Mouse (Mus musculus) cortical plate, adult 2 months (tissue): ENCODE data around the gene Avpr1b. TPM values are rescaled to one million over a fixed set of nuclear protein-coding genes. Genes with fewer than 3 reads are reported as not detected.
A peak's percentile ranks its signal among the peaks of the same experiment; 100 is the strongest.

ENCODE experiments used
- H3K27ac ChIP-seq: fragments of 200-500 bp; 2 replicates; pipeline ENCODE4 v1.5.1; 2012; ENCODE audit warnings: low read length, control low read depth, inconsistent platforms; ENCODE audit not compliant: insufficient read depth
- H3K4me1 ChIP-seq: fragments of 200-500 bp; 2 replicates; pipeline ENCODE4 v1.6.1; 2011; ENCODE audit warnings: low read length; ENCODE audit not compliant: control insufficient read depth, insufficient read depth
- H3K4me3 ChIP-seq: fragments of 200-500 bp; 2 replicates; pipeline ENCODE4 v1.5.1; 2011; ENCODE audit warnings: mild to moderate bottlenecking, low read length, control low read depth; ENCODE audit not compliant: insufficient read depth
- CTCF ChIP-seq: fragments of 200-500 bp; IDR thresholded peaks from 2 replicates; pipeline ENCODE4 v1.5.1; 2011; ENCODE audit warnings: mild to moderate bottlenecking, control low read depth, low read length; ENCODE audit not compliant: insufficient read depth; ENCODE audit errors: extremely low read depth
- POLR2A ChIP-seq: fragments of 200-500 bp; IDR thresholded peaks from 2 replicates; pipeline ENCODE4 v1.6.1; 2011; ENCODE audit warnings: mild to moderate bottlenecking, low read length, control low read depth; ENCODE audit not compliant: insufficient read depth; ENCODE audit errors: extremely low read depth
- polyA plus RNA-seq: library from polyadenylated mRNA; depleted of rRNA; stranded (reverse); fragments of >200 nt; gene quantifications from 2 replicates; pipeline ENCODE4 v1.2.3, GENCODE M21; 2012

Gene Avpr1b
- polyA plus RNA-seq, 1 experiment = not detected

- TF ChIP-seq CTCF (no peak), POLR2A (no peak)
- Histone ChIP-seq H3K27ac (no peak overlapping the region), H3K4me1 (peaks cover 1% of the 10 kb centered on the region; the same call in 1 of the 2 replicates)
Observed at GRCm38 (mm10) chr1:131578943-131579680, 19.9 kb upstream of the Avpr1b start.

GRCm38 (mm10) chr1:131580389-131580788 lies 18.6 kb upstream of the Avpr1b start:
- Histone ChIP-seq H3K4me1 (peaks cover 1% of the 10 kb centered on the region; the same call in 1 of the 2 replicates), H3K4me3 (no peak overlapping the region), H3K27ac (no peak overlapping the region)
- no peak for TF ChIP-seq POLR2A
- TF ChIP-seq CTCF = no peak

More at GRCm38 (mm10) chr1:131578943-131579680, 19.9 kb upstream of the Avpr1b start:
- H3K4me3 ChIP-seq = no peak overlapping the region

DNA sequence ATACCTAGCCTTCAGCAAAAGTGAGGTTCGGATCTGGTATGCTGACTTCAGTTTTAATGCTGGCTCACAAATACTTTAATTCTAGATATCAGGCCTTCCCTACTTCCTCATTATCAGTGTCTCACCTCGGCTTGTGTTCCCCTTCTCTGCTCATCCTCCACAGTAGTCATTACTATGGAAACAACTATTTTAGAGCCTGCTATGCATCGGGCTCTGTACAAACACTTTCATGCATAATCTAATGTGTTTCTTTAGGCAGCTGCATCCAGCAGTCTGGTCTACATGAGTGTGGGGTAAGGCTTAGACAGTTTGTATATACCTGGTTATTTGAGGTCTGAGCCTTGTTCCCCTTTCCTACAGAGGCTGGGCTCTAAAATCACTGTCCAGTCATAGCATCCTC lies 15.4 kb upstream of the Avpr1b start:
- Histone ChIP-seq H3K27ac (no peak overlapping the region), H3K4me3 (no peak overlapping the region), H3K4me1 (peaks cover 1% of the 10 kb centered on the region; the same call in 1 of the 2 replicates)
- no peak for TF ChIP-seq POLR2A
- no peak for TF ChIP-seq CTCF

- H3K4me3 ChIP-seq = no peak overlapping the region
- TF ChIP-seq CTCF (no peak), POLR2A (no peak)
- no peak overlapping the region for H3K27ac ChIP-seq
- peaks cover 1% of the 10 kb centered on the region; the same call in 1 of the 2 replicates for H3K4me1 ChIP-seq
Observed at GRCm38 (mm10) chr1:131586836-131587235, 12.2 kb upstream of the Avpr1b start.

DNA sequence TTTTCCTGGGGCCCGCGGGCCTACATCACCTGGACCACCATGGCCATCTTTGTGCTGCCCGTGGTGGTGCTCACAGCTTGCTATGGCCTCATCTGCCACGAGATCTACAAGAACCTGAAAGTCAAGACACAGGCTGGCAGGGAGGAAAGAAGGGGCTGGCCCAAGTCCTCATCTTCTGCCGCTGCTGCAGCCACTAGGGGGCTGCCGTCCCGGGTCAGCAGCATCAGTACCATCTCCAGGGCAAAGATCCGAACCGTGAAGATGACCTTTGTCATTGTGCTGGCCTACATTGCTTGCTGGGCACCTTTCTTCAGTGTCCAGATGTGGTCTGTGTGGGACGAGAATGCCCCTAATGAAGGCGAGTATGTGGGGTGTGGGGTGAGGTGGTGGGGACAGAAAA lies 1.3 kb downstream of the Avpr1b start:
- no peaks in the 10 kb centered on the region for H3K4me1 ChIP-seq
- no peak overlapping the region for H3K4me3 ChIP-seq
- no peak for TF ChIP-seq POLR2A
- no peak for TF ChIP-seq CTCF
- no peak overlapping the region for H3K27ac ChIP-seq

DNA sequence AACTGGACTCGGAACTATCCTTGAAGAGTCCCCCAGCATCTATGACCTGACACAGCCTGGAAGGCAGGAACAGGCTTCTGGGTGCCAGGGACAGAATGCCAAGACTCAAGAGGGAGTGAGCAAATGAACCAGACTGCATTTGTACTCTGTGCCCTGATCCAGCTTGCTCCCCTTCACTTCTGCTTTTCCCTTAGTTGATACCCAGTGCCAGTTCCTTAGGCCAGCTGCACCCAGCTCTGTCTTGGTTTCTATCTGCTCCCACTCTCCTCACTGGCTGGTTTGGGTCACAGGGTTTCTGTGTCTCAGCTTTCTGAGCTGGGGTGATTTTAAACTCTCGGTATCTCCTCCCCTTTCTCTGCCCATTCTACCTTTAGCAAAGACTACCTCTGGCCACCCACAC lies 7.7 kb downstream of the Avpr1b start:
- no peak for TF ChIP-seq CTCF
- TF ChIP-seq POLR2A = no peak
- no peak overlapping the region for H3K4me3 ChIP-seq
- H3K4me1 ChIP-seq = no peaks in the 10 kb centered on the region
- H3K27ac ChIP-seq = no peak overlapping the region

GRCm38 (mm10) chr1:131612556-131613155 lies 13.6 kb downstream of the Avpr1b start:
- H3K4me1 ChIP-seq = no peaks in the 10 kb centered on the region
- no peak overlapping the region for H3K4me3 ChIP-seq
- no peak overlapping the region for H3K27ac ChIP-seq
- TF ChIP-seq POLR2A (no peak), CTCF (no peak)

- Histone ChIP-seq H3K4me1 (no peaks in the 10 kb centered on the region), H3K27ac (no peak overlapping the region), H3K4me3 (no peak overlapping the region)
- TF ChIP-seq POLR2A = no peak
- peak; percentile 56 for TF ChIP-seq CTCF
Observed at GRCm38 (mm10) chr1:131613361-131614133, 14.5 kb downstream of the Avpr1b start.

GRCm38 (mm10) chr1:131614641-131615040 lies 15.6 kb downstream of the Avpr1b start:
- Histone ChIP-seq H3K4me3 (no peak overlapping the region), H3K4me1 (no peaks in the 10 kb centered on the region), H3K27ac (no peak overlapping the region)
- TF ChIP-seq CTCF = no peak
- TF ChIP-seq POLR2A = no peak

DNA sequence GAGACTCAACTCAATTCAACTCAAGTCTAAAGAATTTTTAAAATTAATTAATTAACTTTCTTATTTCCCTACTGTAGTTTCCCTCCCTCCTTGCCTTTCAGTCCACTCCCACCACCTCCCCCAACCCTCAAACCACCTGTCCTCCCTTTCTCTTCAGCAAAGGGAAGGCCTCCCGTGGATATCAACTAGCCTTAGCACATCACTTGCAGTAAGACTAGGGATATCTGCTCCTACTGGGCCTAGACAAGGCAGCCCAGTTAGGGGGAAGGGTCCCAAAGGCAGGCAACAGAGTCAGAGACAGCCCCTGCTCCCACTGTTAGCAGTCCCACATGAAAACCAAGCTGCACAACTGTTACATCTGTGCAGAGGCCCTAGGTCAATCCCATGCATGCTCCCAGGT lies 17.1 kb downstream of the Avpr1b start:
- Histone ChIP-seq H3K27ac (no peak overlapping the region), H3K4me3 (no peak overlapping the region), H3K4me1 (no peaks in the 10 kb centered on the region)
- TF ChIP-seq POLR2A (no peak), CTCF (no peak)
